Mouse (Mus musculus): ENCODE results near the gene Alx3. TPM values are rescaled to one million over a fixed set of nuclear protein-coding genes. Genes with fewer than 3 reads are reported as not detected.
A peak's percentile ranks its signal among the peaks of the same experiment; 100 is the strongest.

The Alx3 gene
- total RNA-seq (2014; rRNA removed): 0.60 and 3.0 TPM in 2 replicates
- polyA plus RNA-seq (2015; fragmentation: Nextera tagmentation; extraction: Ambion mirVana): 0.63 and 1.3 TPM in 2 replicates

GRCm38 (mm10) chr3:107594662-107595263, at the start of gene Alx3:
Gene Alx3 (plus strand): TSS chr3:107595031.
- no peak within 1 kb of the TSS for H3K9ac ChIP-seq (replicated peaks; ENCODE audit: low read length, poor library complexity, severe bottlenecking)
- ATAC-seq (ENCODE audit: low FRiP score): no peak; the same call in 1 of the 2 replicates
- no peak for TF ChIP-seq CTCF (IDR thresholded peaks at IDR 0.05)
- H3K4me3 ChIP-seq (ENCODE audit: low read depth, low read length): peak within 1 kb of the TSS; percentile 21; the same call in 1 of the 2 replicates
- WGBS: 2% methylated on average over 36 of the region's 46 CpGs
- DNase-seq (ENCODE audit: low spot score): no peak
- H3K27me3 ChIP-seq (ENCODE audit: insufficient read depth, low read length): peaks cover 42% of the 10 kb centered on the region
- no peaks in the 10 kb centered on the region for H3K36me3 ChIP-seq (ENCODE audit: insufficient read depth, low read length)
- no peak within 1 kb of the TSS for H3K27ac ChIP-seq (ENCODE audit: low read depth, low read length)
- no peaks in the 10 kb centered on the region for H3K9me3 ChIP-seq (ENCODE audit: low read length)
- H3K4me1 ChIP-seq (ENCODE audit: insufficient read depth, low read length): 0 out of 2 replicates have a peak, but pooled peaks cover 5% of the 10 kb centered on the region
- H3K4me2 ChIP-seq (ENCODE audit: low read depth, low read length, poor library complexity, severe bottlenecking): peak within 1 kb of the TSS; percentile 42

- Histone ChIP-seq H3K27ac (ENCODE audit: low read depth, low read length) (no peak overlapping the region), H3K27me3 (ENCODE audit: insufficient read depth, low read length) (no peaks in the 10 kb centered on the region), H3K36me3 (ENCODE audit: insufficient read depth, low read length) (no peaks in the 10 kb centered on the region), H3K4me2 (ENCODE audit: low read depth, low read length, poor library complexity, severe bottlenecking) (no peak overlapping the region), H3K4me3 (ENCODE audit: low read depth, low read length) (no peak overlapping the region), H3K9ac (replicated peaks; ENCODE audit: low read length, poor library complexity, severe bottlenecking) (no peak overlapping the region), H3K9me3 (ENCODE audit: low read length) (no peaks in the 10 kb centered on the region), H3K4me1 (ENCODE audit: insufficient read depth, low read length) (no peaks in the 10 kb centered on the region)
- WGBS: 73% methylated on average over 5 of the region's 5 CpGs
- no peak for TF ChIP-seq CTCF (IDR thresholded peaks at IDR 0.05)
- DNase-seq (ENCODE audit: low spot score) (peak; percentile 52), ATAC-seq (ENCODE audit: low FRiP score) (no peak)
Measured at GRCm38 (mm10) chr3:107545278-107545677, 49.6 kb upstream of the Alx3 start.

DNA sequence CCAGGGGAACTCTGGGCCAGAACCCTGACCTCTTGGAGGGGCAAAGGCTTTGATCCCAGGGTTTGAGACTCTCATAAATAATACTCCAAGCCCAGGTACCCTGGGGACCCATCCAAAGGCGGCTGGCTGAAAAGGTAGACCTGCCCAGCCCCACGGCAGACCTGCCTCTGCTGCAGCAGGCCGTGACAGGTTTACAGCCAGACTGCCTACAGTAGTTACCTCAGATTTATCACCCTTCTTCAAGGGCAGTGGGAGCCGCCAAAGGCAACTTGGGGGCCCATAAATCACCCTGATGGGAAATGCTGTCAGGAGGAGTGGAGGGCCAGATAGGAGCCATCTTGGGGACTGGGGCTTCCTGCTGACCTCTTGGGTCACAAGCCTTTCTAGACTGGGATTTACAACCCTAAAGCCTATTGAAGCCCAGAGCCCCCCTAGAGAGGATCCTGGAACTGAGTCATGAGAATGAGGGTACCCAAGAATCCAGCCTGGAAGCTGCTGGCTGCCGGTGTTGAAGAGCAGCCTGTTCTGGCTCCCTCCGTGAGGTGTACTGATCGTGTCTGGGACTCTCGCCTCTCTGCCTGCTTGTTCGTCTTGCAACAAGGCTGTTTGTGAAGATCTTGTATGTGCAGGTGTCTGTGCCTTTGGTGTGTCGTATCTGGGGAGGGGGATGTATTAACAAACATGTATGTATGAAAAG, 49.0 kb upstream of the Alx3 start:
- Histone ChIP-seq H3K27me3 (ENCODE audit: insufficient read depth, low read length) (no peaks in the 10 kb centered on the region), H3K27ac (ENCODE audit: low read depth, low read length) (no peak overlapping the region), H3K9ac (replicated peaks; ENCODE audit: low read length, poor library complexity, severe bottlenecking) (no peak overlapping the region), H3K36me3 (ENCODE audit: insufficient read depth, low read length) (no peaks in the 10 kb centered on the region), H3K4me1 (ENCODE audit: insufficient read depth, low read length) (no peaks in the 10 kb centered on the region), H3K4me3 (ENCODE audit: low read depth, low read length) (no peak overlapping the region), H3K4me2 (ENCODE audit: low read depth, low read length, poor library complexity, severe bottlenecking) (no peak overlapping the region), H3K9me3 (ENCODE audit: low read length) (no peaks in the 10 kb centered on the region)
- DNase-seq (ENCODE audit: low spot score): no peak
- ATAC-seq (ENCODE audit: low FRiP score): no peak
- 80% methylated on average over 10 of the region's 10 CpGs for WGBS
- TF ChIP-seq CTCF (IDR thresholded peaks at IDR 0.05): no peak

DNA sequence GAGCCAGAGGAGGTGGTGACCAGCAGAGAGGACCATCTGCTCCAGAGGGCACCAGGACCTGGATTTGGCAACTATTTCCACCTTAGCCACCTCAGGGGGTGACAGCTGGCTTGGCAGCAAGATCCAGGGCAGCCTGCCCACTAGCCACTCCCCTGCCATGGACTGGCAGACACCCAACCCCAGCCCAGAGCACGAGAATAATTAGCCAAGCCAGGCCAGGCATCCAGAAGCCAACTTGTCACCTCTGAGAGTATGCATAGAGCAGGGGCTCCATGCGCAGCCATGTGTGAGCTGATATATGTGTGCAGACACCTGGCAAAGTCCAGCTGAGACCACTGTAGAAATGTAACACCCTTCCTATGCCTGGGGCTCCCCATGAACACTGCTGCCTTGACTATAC, 47.9 kb upstream of the Alx3 start:
- WGBS: 63% methylated on average over 2 of the region's 2 CpGs
- DNase-seq (ENCODE audit: low spot score) (peak; percentile 78), ATAC-seq (ENCODE audit: low FRiP score) (peak; percentile 28; the same call in 1 of the 2 replicates)

GRCm38 (mm10) chr3:107550409-107551049, 44.3 kb upstream of the Alx3 start:
- no peaks in the 10 kb centered on the region for H3K9me3 ChIP-seq (ENCODE audit: low read length)
- no peaks in the 10 kb centered on the region for H3K4me1 ChIP-seq (ENCODE audit: insufficient read depth, low read length)
- no peaks in the 10 kb centered on the region for H3K36me3 ChIP-seq (ENCODE audit: insufficient read depth, low read length)
- peak; percentile 84 for TF ChIP-seq CTCF (IDR thresholded peaks at IDR 0.05)
- H3K9ac ChIP-seq (replicated peaks; ENCODE audit: low read length, poor library complexity, severe bottlenecking): no peak overlapping the region
- WGBS: 73% methylated on average over 17 of the region's 17 CpGs
- no peak overlapping the region for H3K4me2 ChIP-seq (ENCODE audit: low read depth, low read length, poor library complexity, severe bottlenecking)
- DNase-seq (ENCODE audit: low spot score): peak; percentile 78
- no peak overlapping the region for H3K4me3 ChIP-seq (ENCODE audit: low read depth, low read length)
- peak; percentile 36 for ATAC-seq (ENCODE audit: low FRiP score)
- H3K27me3 ChIP-seq (ENCODE audit: insufficient read depth, low read length): no peaks in the 10 kb centered on the region
- no peak overlapping the region for H3K27ac ChIP-seq (ENCODE audit: low read depth, low read length)

More for the DNA sequence above, 47.9 kb upstream of the Alx3 start:
- no peaks in the 10 kb centered on the region for H3K9me3 ChIP-seq (ENCODE audit: low read length)
- no peak overlapping the region for H3K27ac ChIP-seq (ENCODE audit: low read depth, low read length)
- H3K4me3 ChIP-seq (ENCODE audit: low read depth, low read length): no peak overlapping the region
- H3K9ac ChIP-seq (replicated peaks; ENCODE audit: low read length, poor library complexity, severe bottlenecking): no peak overlapping the region
- H3K27me3 ChIP-seq (ENCODE audit: insufficient read depth, low read length): no peaks in the 10 kb centered on the region
- no peak overlapping the region for H3K4me2 ChIP-seq (ENCODE audit: low read depth, low read length, poor library complexity, severe bottlenecking)
- TF ChIP-seq CTCF (IDR thresholded peaks at IDR 0.05): no peak
- H3K4me1 ChIP-seq (ENCODE audit: insufficient read depth, low read length): no peaks in the 10 kb centered on the region
- no peaks in the 10 kb centered on the region for H3K36me3 ChIP-seq (ENCODE audit: insufficient read depth, low read length)

GRCm38 (mm10) chr3:107554842-107555241, 40.0 kb upstream of the Alx3 start, which contains the start of gene Ubl4b:
Gene Ubl4b (minus strand): TSS chr3:107555073.
- TF ChIP-seq CTCF (IDR thresholded peaks at IDR 0.05): no peak
- Histone ChIP-seq H3K36me3 (ENCODE audit: insufficient read depth, low read length) (no peaks in the 10 kb centered on the region), H3K9ac (replicated peaks; ENCODE audit: low read length, poor library complexity, severe bottlenecking) (no peak within 1 kb of the TSS), H3K4me1 (ENCODE audit: insufficient read depth, low read length) (no peaks in the 10 kb centered on the region), H3K27ac (ENCODE audit: low read depth, low read length) (no peak within 1 kb of the TSS), H3K4me2 (ENCODE audit: low read depth, low read length, poor library complexity, severe bottlenecking) (no peak within 1 kb of the TSS), H3K27me3 (ENCODE audit: insufficient read depth, low read length) (no peaks in the 10 kb centered on the region), H3K4me3 (ENCODE audit: low read depth, low read length) (no peak within 1 kb of the TSS), H3K9me3 (ENCODE audit: low read length) (no peaks in the 10 kb centered on the region)
- no peak for ATAC-seq (ENCODE audit: low FRiP score)
- no peak for DNase-seq (ENCODE audit: low spot score)
- WGBS: 89% methylated on average over 2 of the region's 2 CpGs

Measured in midbrain, postnatal 0 days (tissue).